Mouse (Mus musculus) testis, adult 2 months (tissue): ENCODE results near the gene Ccm2l. TPM values are rescaled to one million over a fixed set of nuclear protein-coding genes. Genes with fewer than 3 reads are reported as not detected.

Experiments
- H3K27ac ChIP-seq: fragments of 200-500 bp; 2 replicates; pipeline ENCODE4 v1.5.1; 2012; ENCODE audit warnings: low read depth, low read length; ENCODE audit not compliant: control insufficient read depth, insufficient read depth
- H3K27me3 ChIP-seq: fragments of 200-500 bp; 2 replicates; pipeline ENCODE4 v1.6.1; 2012; ENCODE audit warnings: mild to moderate bottlenecking, low read length, moderate library complexity; ENCODE audit not compliant: control insufficient read depth, insufficient read depth
- H3K36me3 ChIP-seq: fragments of 200-500 bp; 2 replicates; pipeline ENCODE4 v1.6.1; 2012; ENCODE audit warnings: mild to moderate bottlenecking, low read length; ENCODE audit not compliant: control insufficient read depth, insufficient read depth
- H3K4me1 ChIP-seq: fragments of 200-500 bp; 2 replicates; pipeline ENCODE4 v1.6.1; 2012; ENCODE audit warnings: low read length; ENCODE audit not compliant: control insufficient read depth, insufficient read depth
- H3K4me3 ChIP-seq: fragments of 200-500 bp; 2 replicates; pipeline ENCODE4 v1.5.1; 2012; ENCODE audit warnings: low read depth, mild to moderate bottlenecking, low read length, moderate library complexity, mixed read lengths; ENCODE audit not compliant: control insufficient read depth
- CTCF ChIP-seq: fragments of 200-500 bp; IDR thresholded peaks from 2 replicates; pipeline ENCODE4 v1.5.1; 2012; ENCODE audit warnings: low read depth, mild to moderate bottlenecking, inconsistent platforms, low read length, moderate library complexity; ENCODE audit not compliant: control insufficient read depth, insufficient read depth, insufficient replicate concordance
- POLR2A ChIP-seq: fragments of 200-500 bp; IDR thresholded peaks from 2 replicates; pipeline ENCODE4 v1.6.1; 2012; ENCODE audit warnings: low read depth, mild to moderate bottlenecking, inconsistent platforms, low read length, moderate library complexity; ENCODE audit not compliant: control insufficient read depth
- polyA plus RNA-seq: library from polyadenylated mRNA; depleted of rRNA; stranded (reverse); fragments of >200 nt; gene quantifications from 2 replicates; pipeline ENCODE4 v1.2.3, GENCODE M21; 2012; rRNA removed

Ccm2l gene
- polyA plus RNA-seq, 1 experiment, result 1.4 TPM

GRCm38 (mm10) chr2:153120126-153120525, 54.4 kb downstream of the Ccm2l start:
- no peaks in the 10 kb centered on the region for H3K36me3 ChIP-seq
- H3K27ac ChIP-seq, result no peak overlapping the region
- no peaks in the 10 kb centered on the region for H3K27me3 ChIP-seq
- TF ChIP-seq POLR2A (no peak), CTCF (no peak)
- no peak overlapping the region for H3K4me3 ChIP-seq
- H3K4me1 ChIP-seq, result no peaks in the 10 kb centered on the region

DNA sequence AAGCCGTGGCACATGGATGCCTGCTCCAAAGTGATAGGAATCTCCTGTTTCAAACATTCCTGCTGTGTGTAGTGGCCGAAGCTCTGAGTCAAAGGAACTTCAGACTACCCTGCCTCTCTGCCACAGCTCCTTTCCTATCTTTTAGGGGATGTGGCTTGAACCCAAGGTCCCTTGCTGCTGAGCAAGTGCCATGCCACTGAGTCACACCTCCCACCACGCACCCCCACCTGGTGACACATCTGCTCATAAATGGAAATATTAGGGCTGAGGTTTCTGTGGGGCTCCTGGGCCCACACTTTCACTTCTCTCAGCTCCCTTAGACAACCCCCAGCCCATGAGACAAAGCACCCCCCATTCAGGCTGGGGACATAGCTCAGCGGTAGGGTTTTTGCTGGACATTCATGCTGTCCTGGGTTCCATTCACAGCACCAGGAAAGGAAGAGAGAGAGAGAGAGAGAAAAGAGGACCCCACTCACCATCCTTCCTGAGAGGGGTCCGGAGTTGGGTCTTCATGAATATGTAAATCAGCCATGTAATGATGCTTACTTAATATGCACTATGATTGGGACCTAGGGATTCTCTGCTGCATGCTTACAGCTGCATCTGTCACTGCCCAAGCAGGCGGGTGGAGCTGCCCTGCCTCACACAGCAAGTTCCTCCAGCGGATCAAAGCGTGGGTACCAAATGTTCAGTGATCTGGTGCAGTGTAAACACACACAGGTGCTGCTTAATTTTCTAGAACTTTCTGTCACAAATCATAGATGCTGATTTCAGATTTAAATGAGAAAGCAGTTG, 56.3 kb downstream of the Ccm2l start:
- no peaks in the 10 kb centered on the region for H3K36me3 ChIP-seq
- TF ChIP-seq POLR2A (no peak), CTCF (no peak)
- no peak overlapping the region for H3K4me3 ChIP-seq
- H3K27ac ChIP-seq, result no peak overlapping the region
- H3K27me3 ChIP-seq, result no peaks in the 10 kb centered on the region
- no peaks in the 10 kb centered on the region for H3K4me1 ChIP-seq

GRCm38 (mm10) chr2:153122701-153123100, 56.9 kb downstream of the Ccm2l start:
- TF ChIP-seq POLR2A, result no peak
- TF ChIP-seq CTCF, result no peak
- no peak overlapping the region for H3K4me3 ChIP-seq
- no peaks in the 10 kb centered on the region for H3K27me3 ChIP-seq
- H3K36me3 ChIP-seq, result no peaks in the 10 kb centered on the region
- no peak overlapping the region for H3K27ac ChIP-seq
- H3K4me1 ChIP-seq, result no peaks in the 10 kb centered on the region

DNA sequence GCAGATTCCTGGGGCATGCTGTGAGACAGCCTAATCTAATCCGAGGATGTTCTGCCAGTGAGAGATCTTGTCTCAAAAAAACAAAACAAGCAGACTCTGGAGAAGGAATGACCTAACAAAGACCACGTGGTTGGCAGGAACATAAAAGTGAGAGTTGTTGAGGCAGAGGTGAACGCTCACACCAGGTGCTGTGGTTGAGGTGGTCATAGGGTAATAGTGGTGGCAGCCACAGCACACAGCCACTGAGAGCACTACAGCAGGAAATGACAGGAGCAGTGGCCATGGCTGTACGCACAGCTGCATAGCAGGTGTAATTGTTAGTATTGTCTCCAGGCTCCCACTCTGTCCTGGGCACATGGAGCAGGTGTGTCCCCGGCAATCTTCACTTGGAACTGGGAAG, 60.1 kb downstream of the Ccm2l start:
- Histone ChIP-seq H3K27ac (no peak overlapping the region), H3K36me3 (no peaks in the 10 kb centered on the region), H3K27me3 (no peaks in the 10 kb centered on the region), H3K4me3 (no peak overlapping the region), H3K4me1 (no peaks in the 10 kb centered on the region)
- no peak for TF ChIP-seq POLR2A
- no peak for TF ChIP-seq CTCF

DNA sequence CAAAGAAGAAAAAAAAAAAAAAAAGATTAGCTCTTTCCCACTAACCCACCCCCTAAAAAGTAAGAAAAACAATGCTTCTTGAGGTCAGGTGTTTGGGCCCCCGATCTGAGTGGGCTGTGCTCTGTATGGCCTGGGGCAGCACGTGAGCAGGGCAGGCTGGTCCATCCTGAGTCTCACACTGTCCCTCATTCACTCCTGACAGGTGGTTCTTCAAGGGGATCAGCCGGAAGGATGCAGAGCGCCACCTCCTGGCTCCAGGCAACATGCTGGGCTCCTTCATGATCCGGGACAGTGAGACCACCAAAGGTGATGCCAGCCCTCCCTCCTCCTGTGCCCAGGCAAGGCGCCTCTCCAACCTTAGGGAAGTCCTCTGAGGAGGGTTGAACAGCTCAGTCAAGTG, 65.3 kb downstream of the Ccm2l start:
- Histone ChIP-seq H3K4me3 (no peak overlapping the region), H3K27ac (no peak overlapping the region), H3K36me3 (no peaks in the 10 kb centered on the region), H3K4me1 (no peaks in the 10 kb centered on the region), H3K27me3 (no peaks in the 10 kb centered on the region)
- no peak for TF ChIP-seq POLR2A
- TF ChIP-seq CTCF, result no peak

Other genes with a start within 250 kb of the Ccm2l start
- gene Bcl2l1, start 234.2 kb upstream of the Ccm2l start, polyA plus RNA-seq, result 74.9 and 80.8 TPM in 2 replicates
- gene Tpx2, start 218.0 kb upstream of the Ccm2l start, polyA plus RNA-seq, result 8.2 and 9.0 TPM in 2 replicates
- gene Mylk2, start 154.6 kb upstream of the Ccm2l start, polyA plus RNA-seq, result 0.04 TPM in 1 of 2 replicates, not detected in the other
- 4.1 and 4.3 TPM in 2 replicates for gene Foxs1, start 132.7 kb upstream of the Ccm2l start, polyA plus RNA-seq
- 151 and 166 TPM in 2 replicates for gene Dusp15, start 114.3 kb upstream of the Ccm2l start, polyA plus RNA-seq
- gene Ttll9, start 103.5 kb upstream of the Ccm2l start, polyA plus RNA-seq, result 203 and 218 TPM in 2 replicates
- 20.7 and 22.0 TPM in 2 replicates for gene Pdrg1, start 50.5 kb upstream of the Ccm2l start, polyA plus RNA-seq
- gene Xkr7, start 34.1 kb upstream of the Ccm2l start, polyA plus RNA-seq, result 1.1 and 1.2 TPM in 2 replicates
- 0.17 and 0.37 TPM in 2 replicates for gene Hck, start 42.5 kb downstream of the Ccm2l start, polyA plus RNA-seq
- gene Tm9sf4, start 95.3 kb downstream of the Ccm2l start, polyA plus RNA-seq, result 52.5 and 52.7 TPM in 2 replicates
- 0.83 and 1.0 TPM in 2 replicates for gene Tspyl3, start 159.5 kb downstream of the Ccm2l start, polyA plus RNA-seq
- gene Plagl2, start 175.5 kb downstream of the Ccm2l start, polyA plus RNA-seq, result 16.1 and 17.3 TPM in 2 replicates
- 10.8 and 12.8 TPM in 2 replicates for gene Pofut1, start 175.6 kb downstream of the Ccm2l start, polyA plus RNA-seq
- 54.0 and 54.7 TPM in 2 replicates for gene Kif3b, start 225.5 kb downstream of the Ccm2l start, polyA plus RNA-seq